Mouse (Mus musculus): ENCODE results near the gene Atxn1.

- TF ChIP-seq USF1 (IDR thresholded peaks at IDR 0.05; ENCODE audit: low read depth), result no peak
- no peak for TF ChIP-seq POLR2A (IDR thresholded peaks at IDR 0.05; ENCODE audit: insufficient read length, low read depth)
- TF ChIP-seq TCF12 (IDR thresholded peaks at IDR 0.05; ENCODE audit: insufficient read depth, poor library complexity, severe bottlenecking), result no peak
- no peak for TF ChIP-seq E2F4 (IDR thresholded peaks at IDR 0.05; ENCODE audit: insufficient read depth)
- TF ChIP-seq CEBPB (IDR thresholded peaks at IDR 0.05; ENCODE audit: insufficient read depth, poor library complexity, severe bottlenecking), result no peak
- TF ChIP-seq MAX (IDR thresholded peaks at IDR 0.05; ENCODE audit: low read depth), result no peak
- TF ChIP-seq TCF3 (IDR thresholded peaks at IDR 0.05; ENCODE audit: insufficient read length, low read depth), result no peak
- TF ChIP-seq POLR2AphosphoS2 (IDR thresholded peaks at IDR 0.05; ENCODE audit: insufficient read length, low read depth), result no peak
Measured at GRCm38 (mm10) chr13:45734531-45734930, 230.3 kb downstream of the Atxn1 start.

Data from myocyte (in vitro differentiated cells).